Mouse (Mus musculus) hindbrain, postnatal 0 days (tissue): Measurements from ENCODE around the gene Hoxa1. TPM values are rescaled to one million over a fixed set of nuclear protein-coding genes. Genes with fewer than 3 reads are reported as not detected.

Experiments used
- ATAC-seq: fragments of 200-750 bp; cut with Nextera tagmentation; 2 replicates; pipeline ENCODE4 v1.8.0; 2017; ENCODE audit warnings: mild to moderate bottlenecking, moderate TSS enrichment, moderate library complexity
- DNase-seq: peaks from one replicate; pipeline ENCODE4 v3.0.0-alpha.2; 2015; ENCODE audit warnings: low spot score
- H3K27ac ChIP-seq: fragments of 300-500 bp; sonication (generic); 2 replicates; pipeline ENCODE4 v1.5.1; 2014; ENCODE audit warnings: mild to moderate bottlenecking
- H3K27me3 ChIP-seq: fragments of 300-500 bp; sonication (generic); 2 replicates; pipeline ENCODE4 v1.6.1; 2014; ENCODE audit warnings: low read length, mixed read lengths; ENCODE audit not compliant: insufficient read depth
- H3K36me3 ChIP-seq: fragments of 300-500 bp; sonication (generic); 2 replicates; pipeline ENCODE4 v1.6.1; 2014; ENCODE audit warnings: low read length, mixed read lengths; ENCODE audit not compliant: insufficient read depth
- H3K4me1 ChIP-seq: fragments of 300-500 bp; sonication (generic); 2 replicates; pipeline ENCODE4 v1.6.1; 2014; ENCODE audit warnings: antibody characterized with exemption, low read length, mixed read lengths; ENCODE audit not compliant: insufficient read depth
- H3K4me2 ChIP-seq: fragments of 300-500 bp; sonication (generic); 2 replicates; pipeline ENCODE4 v1.6.1; 2014; ENCODE audit warnings: low read depth, mild to moderate bottlenecking, low read length, moderate library complexity, mixed read lengths
- H3K4me3 ChIP-seq: fragments of 300-500 bp; sonication (generic); 2 replicates; pipeline ENCODE4 v1.5.1; 2014; ENCODE audit warnings: low read length
- H3K9ac ChIP-seq: fragments of 300-500 bp; sonication (generic); replicated peaks from 2 replicates; pipeline ENCODE4 v1.6.1; 2014; ENCODE audit warnings: mild to moderate bottlenecking, low read length, moderate library complexity, mixed read lengths
- H3K9me3 ChIP-seq: fragments of 300-500 bp; sonication (generic); 2 replicates; pipeline ENCODE4 v1.6.1; 2016; ENCODE audit warnings: low read length, mixed read lengths
- CTCF ChIP-seq: IDR thresholded peaks from 2 replicates; pipeline ENCODE4 v1.5.1; 2016; ENCODE audit warnings: antibody characterized with exemption, control low read depth, low read depth
- WGBS: fragments of 180-500 bp; shearing (Covaris S2); extraction: QIAGEN DNeasy Blood & Tissue Kit; methylation state at CpG from one replicate; pipeline ENCODE4 v1.1.7; 2014; 5-methylcytosine and 5-hydroxymethylcytosine counted together
- polyA plus RNA-seq: library from polyadenylated mRNA; unstranded; fragments of >200 nt; fragmentation: Nextera tagmentation; extraction: Ambion mirVana; gene quantifications from 2 replicates; pipeline ENCODE4 v1.2.1, GENCODE M21; 2015
- total RNA-seq: library from RNA; depleted of rRNA; stranded (reverse); fragments of >200 nt; gene quantifications from 2 replicates; pipeline ENCODE4 v1.2.3, GENCODE M21; 2014

Gene Hoxa1
- total and polyA plus RNA-seq, 2 experiments from 2014 or later, result 1.1 to 3.7 TPM

DNA sequence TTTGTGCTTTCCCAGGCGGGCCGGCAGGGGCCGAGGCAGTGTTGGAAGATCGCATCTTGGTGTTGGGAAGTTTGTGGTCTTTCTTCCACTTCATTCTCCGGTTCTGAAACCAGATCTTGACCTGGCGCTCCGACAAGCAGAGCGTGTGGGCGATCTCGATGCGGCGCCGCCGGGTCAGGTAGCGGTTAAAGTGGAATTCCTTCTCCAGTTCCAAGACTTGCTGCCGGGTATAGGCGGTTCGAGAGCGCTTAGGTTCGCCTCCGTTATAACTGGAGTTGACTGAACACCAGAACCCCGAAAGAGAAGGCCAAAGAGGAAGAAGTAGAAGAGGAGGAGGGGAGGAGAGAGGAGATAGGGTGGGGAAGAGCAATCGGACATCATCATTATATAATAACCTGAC is 32.3 kb upstream of the Hoxa1 start:
- TF ChIP-seq CTCF, result no peak
- ATAC-seq (no peak), DNase-seq (no peak)
- WGBS, result 7% methylated on average over 23 of the region's 23 CpGs
- H3K9ac ChIP-seq, result peak overlapping the region; percentile 57
- H3K27me3 ChIP-seq, result peaks cover 82% of the 10 kb centered on the region
- no peaks in the 10 kb centered on the region for H3K36me3 ChIP-seq
- peak overlapping the region; percentile 41 for H3K4me3 ChIP-seq
- H3K9me3 ChIP-seq, result no peaks in the 10 kb centered on the region
- peak overlapping the region; percentile 79 for H3K27ac ChIP-seq
- no peaks in the 10 kb centered on the region for H3K4me1 ChIP-seq
- H3K4me2 ChIP-seq, result peak overlapping the region; percentile 50

DNA sequence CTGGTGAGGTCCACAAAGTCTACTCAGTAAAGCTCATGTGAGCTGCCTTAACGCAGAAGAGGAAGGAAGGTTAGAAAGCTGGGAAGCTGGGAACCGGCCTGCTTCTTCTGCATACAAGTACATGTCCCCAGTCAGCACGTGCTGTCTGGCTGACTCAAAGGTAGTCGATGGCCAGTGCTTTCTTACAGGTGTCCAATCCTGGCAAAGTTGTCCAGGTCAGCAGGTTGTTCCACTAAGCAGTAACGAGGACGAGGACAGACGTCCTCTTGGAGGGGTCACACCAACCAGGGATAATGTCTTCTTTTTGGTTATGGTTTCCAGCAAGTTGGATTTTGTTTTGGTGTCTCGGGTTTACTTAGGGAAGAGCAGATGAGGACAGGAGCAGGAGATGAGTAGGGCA is 31.8 kb upstream of the Hoxa1 start:
- peak overlapping the region; percentile 41 for H3K4me3 ChIP-seq
- no peaks in the 10 kb centered on the region for H3K4me1 ChIP-seq
- no peaks in the 10 kb centered on the region for H3K36me3 ChIP-seq
- DNase-seq (no peak), ATAC-seq (no peak)
- H3K4me2 ChIP-seq, result peak overlapping the region; percentile 50
- H3K27me3 ChIP-seq, result peaks cover 85% of the 10 kb centered on the region
- WGBS, result 9% methylated on average over 8 of the region's 8 CpGs
- peak overlapping the region; percentile 79 for H3K27ac ChIP-seq
- H3K9me3 ChIP-seq, result no peaks in the 10 kb centered on the region
- no peak for TF ChIP-seq CTCF
- H3K9ac ChIP-seq, result peak overlapping the region; percentile 57

DNA sequence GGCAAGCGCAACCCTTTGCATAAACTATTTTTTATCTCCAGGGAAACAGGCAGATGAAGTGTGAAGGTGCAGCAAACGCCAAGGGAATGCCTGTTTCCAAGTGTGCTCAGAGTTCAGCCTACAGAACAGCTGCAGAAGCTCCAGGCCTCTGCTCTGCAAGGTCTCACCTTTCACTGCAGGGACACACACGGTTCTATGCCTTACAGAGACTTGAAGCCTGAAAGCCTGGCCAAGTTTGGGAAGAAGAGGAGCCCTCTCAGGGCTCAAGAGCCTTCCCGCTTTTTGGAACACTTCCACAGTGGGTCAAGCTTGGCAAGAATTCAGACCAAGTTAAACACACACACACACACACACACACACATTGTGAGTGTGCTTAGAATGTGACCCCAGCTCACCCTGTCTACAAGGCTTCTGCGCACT is 31.1 kb upstream of the Hoxa1 start:
- Histone ChIP-seq H3K9ac (no peak overlapping the region; the same call in 1 of the 2 replicates), H3K4me2 (peak overlapping the region; percentile 50), H3K9me3 (no peaks in the 10 kb centered on the region), H3K4me1 (0 out of 2 replicates have a peak, but pooled peaks cover 4% of the 10 kb centered on the region), H3K27ac (peak overlapping the region; percentile 79; the same call in 1 of the 2 replicates), H3K27me3 (peaks cover 85% of the 10 kb centered on the region), H3K36me3 (no peaks in the 10 kb centered on the region), H3K4me3 (no peak overlapping the region)
- DNase-seq (no peak), ATAC-seq (no peak)
- 14% methylated on average over 5 of the region's 5 CpGs for WGBS
- no peak for TF ChIP-seq CTCF

- no peak overlapping the region for H3K9ac ChIP-seq
- no peak for TF ChIP-seq CTCF
- H3K4me1 ChIP-seq, result 0 out of 2 replicates have a peak, but pooled peaks cover 4% of the 10 kb centered on the region
- no peak overlapping the region for H3K27ac ChIP-seq
- H3K9me3 ChIP-seq, result no peaks in the 10 kb centered on the region
- H3K36me3 ChIP-seq, result no peaks in the 10 kb centered on the region
- no peak overlapping the region for H3K4me3 ChIP-seq
- 14% methylated on average over 1 of the region's 1 CpGs for WGBS
- H3K27me3 ChIP-seq, result peaks cover 92% of the 10 kb centered on the region
- no peak overlapping the region for H3K4me2 ChIP-seq
- DNase-seq, result no peak
- no peak for ATAC-seq
Observed at GRCm38 (mm10) chr6:52186500-52186899, 28.4 kb upstream of the Hoxa1 start.

- peaks cover 93% of the 10 kb centered on the region for H3K27me3 ChIP-seq
- no peak overlapping the region for H3K9ac ChIP-seq
- no peak overlapping the region; the same call in 1 of the 2 replicates for H3K27ac ChIP-seq
- 0 out of 2 replicates have a peak, but pooled peaks cover 4% of the 10 kb centered on the region for H3K4me1 ChIP-seq
- no peak for DNase-seq
- no peaks in the 10 kb centered on the region for H3K36me3 ChIP-seq
- H3K4me2 ChIP-seq, result no peak overlapping the region
- no peak for ATAC-seq
- no peaks in the 10 kb centered on the region for H3K9me3 ChIP-seq
- WGBS, result 15% methylated on average over 3 of the region's 3 CpGs
- no peak overlapping the region for H3K4me3 ChIP-seq
- TF ChIP-seq CTCF, result no peak
Observed at GRCm38 (mm10) chr6:52185834-52186233, 27.7 kb upstream of the Hoxa1 start.

GRCm38 (mm10) chr6:52185222-52185621 is 27.1 kb upstream of the Hoxa1 start:
- DNase-seq, result no peak
- Histone ChIP-seq H3K4me1 (0 out of 2 replicates have a peak, but pooled peaks cover 4% of the 10 kb centered on the region), H3K4me3 (no peak overlapping the region; the same call in 1 of the 2 replicates)

DNA sequence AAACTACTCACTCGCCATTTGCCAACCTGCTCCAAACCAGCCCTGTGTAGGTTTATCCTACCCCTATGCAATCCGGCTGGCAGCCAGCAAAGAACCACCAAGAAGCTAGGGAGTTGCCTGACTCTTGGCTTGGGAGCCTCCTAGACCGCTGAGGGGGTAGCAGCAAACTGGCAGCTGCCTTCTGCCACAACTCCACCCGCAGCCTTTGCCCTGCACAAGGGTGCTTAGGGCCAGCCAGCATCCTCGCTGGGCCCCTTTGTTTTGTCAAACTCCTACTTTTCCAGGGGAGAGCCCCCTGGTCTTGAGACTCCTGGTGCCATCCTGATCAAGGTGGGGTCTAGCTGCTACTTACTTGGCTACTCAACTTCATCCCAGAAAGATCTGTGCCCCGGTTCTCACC is 26.6 kb upstream of the Hoxa1 start:
- H3K27ac ChIP-seq, result peak overlapping the region; percentile 45; the same call in 1 of the 2 replicates
- H3K4me2 ChIP-seq, result peak overlapping the region; percentile 30; the same call in 1 of the 2 replicates

More at GRCm38 (mm10) chr6:52185222-52185621, 27.1 kb upstream of the Hoxa1 start:
- Histone ChIP-seq H3K27ac (0 out of 2 replicates have a peak overlapping the region, but pooled peaks have one; percentile 45), H3K36me3 (no peaks in the 10 kb centered on the region), H3K9ac (no peak overlapping the region), H3K9me3 (no peaks in the 10 kb centered on the region), H3K27me3 (peaks cover 94% of the 10 kb centered on the region), H3K4me2 (peak overlapping the region; percentile 30)
- WGBS, result 4% methylated on average over 19 of the region's 19 CpGs
- ATAC-seq, result no peak
- TF ChIP-seq CTCF, result no peak

More for the DNA sequence above, 26.6 kb upstream of the Hoxa1 start:
- 6% methylated on average over 6 of the region's 6 CpGs for WGBS
- no peak for TF ChIP-seq CTCF
- Histone ChIP-seq H3K4me1 (0 out of 2 replicates have a peak, but pooled peaks cover 4% of the 10 kb centered on the region), H3K4me3 (no peak overlapping the region), H3K27me3 (peaks cover 93% of the 10 kb centered on the region), H3K9me3 (no peaks in the 10 kb centered on the region), H3K36me3 (no peaks in the 10 kb centered on the region), H3K9ac (no peak overlapping the region)
- DNase-seq (no peak), ATAC-seq (no peak)
